Mouse (Mus musculus): ENCODE data around the gene Zc2hc1c. TPM values are rescaled to one million over a fixed set of nuclear protein-coding genes. Genes with fewer than 3 reads are reported as not detected.
A peak's percentile ranks its signal among the peaks of the same experiment; 100 is the strongest.

Zc2hc1c gene
- total RNA-seq, 2 experiments from 2014 or later = 1.2 to 1.3 TPM

- no peak for DNase-seq (ENCODE audit: low spot score in 2 of 2)
- peak overlapping the region; percentile 62 for H3K4me3 ChIP-seq
- no peak for TF ChIP-seq CTCF (conservative IDR thresholded peaks at IDR 0.05)
- H3K27ac ChIP-seq = no peak overlapping the region; the same call in 1 of the 2 replicates
These were observed 988 bp downstream of the Zc2hc1c start for GRCm38 (mm10) chr12:85289157-85290000.

DNA sequence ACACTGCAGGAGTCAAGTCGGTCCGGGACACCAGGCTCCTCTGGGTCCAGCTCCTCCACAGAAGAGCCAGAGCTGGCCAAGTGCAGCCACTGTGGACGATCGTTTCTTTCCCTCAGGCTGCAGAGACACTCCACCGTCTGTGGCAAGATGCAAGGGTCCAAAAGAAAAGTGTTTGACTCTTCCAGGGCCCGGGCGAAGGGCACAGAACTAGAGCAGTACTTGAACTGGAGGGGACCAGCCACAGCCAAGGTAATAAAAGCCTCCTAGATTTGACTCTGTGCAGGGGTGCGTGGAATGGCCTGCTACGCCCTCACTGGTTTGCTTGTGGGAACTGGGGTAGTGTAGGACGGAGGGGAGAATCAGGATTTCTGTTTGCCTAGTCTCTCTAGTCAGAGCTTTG, 2.2 kb downstream of the Zc2hc1c start:
- H3K4me3 ChIP-seq = no peak overlapping the region
- no peak overlapping the region for H3K27ac ChIP-seq
- TF ChIP-seq CTCF (conservative IDR thresholded peaks at IDR 0.05) = no peak
- DNase-seq (ENCODE audit: low spot score in 2 of 2) = no peak

GRCm38 (mm10) chr12:85291541-85291940, 3.1 kb downstream of the Zc2hc1c start:
- no peak overlapping the region for H3K4me3 ChIP-seq
- no peak overlapping the region for H3K27ac ChIP-seq
- TF ChIP-seq CTCF (conservative IDR thresholded peaks at IDR 0.05) = no peak
- no peak for DNase-seq (ENCODE audit: low spot score in 2 of 2)

GRCm38 (mm10) chr12:85292288-85292687, 3.9 kb downstream of the Zc2hc1c start:
- no peak for TF ChIP-seq CTCF (conservative IDR thresholded peaks at IDR 0.05)

DNA sequence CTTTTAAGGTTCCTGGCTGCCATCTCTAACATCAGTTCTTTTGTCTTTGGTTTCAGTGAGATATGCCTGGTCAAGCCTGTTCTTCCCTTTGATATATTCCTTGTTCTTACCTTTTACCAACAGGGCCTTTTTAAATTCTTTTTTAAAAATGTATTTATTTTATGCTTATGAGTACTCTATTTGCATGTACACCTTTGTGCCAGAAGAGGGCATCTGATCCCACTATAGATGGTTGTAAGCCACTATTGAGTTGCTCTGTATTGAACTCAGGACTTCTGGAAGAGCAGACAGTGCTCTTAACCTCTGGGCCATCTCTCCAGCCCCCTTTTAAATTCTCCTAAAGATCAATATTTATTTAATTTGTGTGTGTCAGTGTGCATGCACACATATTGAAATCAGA, 4.5 kb downstream of the Zc2hc1c start:
- no peak for DNase-seq (ENCODE audit: low spot score in 2 of 2)
- no peak overlapping the region for H3K27ac ChIP-seq
- TF ChIP-seq CTCF (conservative IDR thresholded peaks at IDR 0.05) = peak; percentile 53
- H3K4me3 ChIP-seq = no peak overlapping the region

More at GRCm38 (mm10) chr12:85292288-85292687, 3.9 kb downstream of the Zc2hc1c start:
- no peak for DNase-seq (ENCODE audit: low spot score in 2 of 2)
- no peak overlapping the region for H3K27ac ChIP-seq
- H3K4me3 ChIP-seq = no peak overlapping the region

DNA sequence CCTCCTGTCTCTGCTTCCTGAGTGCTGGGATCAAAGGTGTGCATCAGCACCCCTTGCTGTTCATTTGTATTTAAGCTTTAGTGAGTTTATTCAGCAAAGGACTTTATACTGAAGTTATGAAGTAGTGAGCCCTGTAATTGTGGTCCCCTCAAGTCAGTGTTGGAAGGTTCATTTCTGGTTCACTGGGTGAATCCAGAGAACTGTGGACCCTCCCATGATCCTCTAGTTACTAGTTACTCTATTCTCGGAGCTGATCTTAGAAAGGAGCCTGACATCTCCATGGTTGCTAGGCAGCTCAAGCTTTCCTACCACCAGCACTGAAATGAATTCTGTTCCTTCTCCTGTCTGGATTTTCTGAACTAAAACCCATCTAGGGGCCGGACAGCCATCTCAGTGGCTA, 7.1 kb downstream of the Zc2hc1c start:
- Histone ChIP-seq H3K4me3 (no peak overlapping the region), H3K27ac (no peak overlapping the region)
- no peak for DNase-seq (ENCODE audit: low spot score in 2 of 2)
- TF ChIP-seq CTCF (conservative IDR thresholded peaks at IDR 0.05) = no peak

DNA sequence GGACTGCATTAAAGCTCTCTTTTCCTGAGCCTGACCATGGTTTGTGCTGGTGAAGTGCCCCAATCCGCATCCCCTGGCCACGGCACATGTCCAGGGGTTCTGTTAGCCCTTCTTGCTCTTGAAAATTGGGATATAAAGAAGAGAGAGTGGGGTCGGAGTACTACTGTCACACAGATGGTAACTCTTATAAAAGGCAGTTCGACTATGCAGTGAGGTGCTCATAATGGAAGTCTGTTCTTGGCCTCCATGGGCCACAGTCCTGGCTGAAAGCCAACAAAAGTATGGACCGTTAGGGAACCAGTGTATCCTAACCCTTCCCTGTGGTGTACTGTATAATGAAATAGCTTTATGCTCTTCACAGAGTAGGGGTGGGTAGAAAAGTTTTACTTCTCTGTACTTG, 8.5 kb downstream of the Zc2hc1c start:
- H3K27ac ChIP-seq = no peak overlapping the region
- no peak for TF ChIP-seq CTCF (conservative IDR thresholded peaks at IDR 0.05)
- DNase-seq (ENCODE audit: low spot score in 2 of 2) = no peak

GRCm38 (mm10) chr12:85297345-85297997, 9.1 kb downstream of the Zc2hc1c start:
- Histone ChIP-seq H3K4me3 (no peak overlapping the region), H3K27ac (no peak overlapping the region)
- TF ChIP-seq CTCF (conservative IDR thresholded peaks at IDR 0.05) = no peak
- no peak for DNase-seq (ENCODE audit: low spot score in 2 of 2)

More for the DNA sequence above, 8.5 kb downstream of the Zc2hc1c start:
- no peak overlapping the region for H3K4me3 ChIP-seq

DNA sequence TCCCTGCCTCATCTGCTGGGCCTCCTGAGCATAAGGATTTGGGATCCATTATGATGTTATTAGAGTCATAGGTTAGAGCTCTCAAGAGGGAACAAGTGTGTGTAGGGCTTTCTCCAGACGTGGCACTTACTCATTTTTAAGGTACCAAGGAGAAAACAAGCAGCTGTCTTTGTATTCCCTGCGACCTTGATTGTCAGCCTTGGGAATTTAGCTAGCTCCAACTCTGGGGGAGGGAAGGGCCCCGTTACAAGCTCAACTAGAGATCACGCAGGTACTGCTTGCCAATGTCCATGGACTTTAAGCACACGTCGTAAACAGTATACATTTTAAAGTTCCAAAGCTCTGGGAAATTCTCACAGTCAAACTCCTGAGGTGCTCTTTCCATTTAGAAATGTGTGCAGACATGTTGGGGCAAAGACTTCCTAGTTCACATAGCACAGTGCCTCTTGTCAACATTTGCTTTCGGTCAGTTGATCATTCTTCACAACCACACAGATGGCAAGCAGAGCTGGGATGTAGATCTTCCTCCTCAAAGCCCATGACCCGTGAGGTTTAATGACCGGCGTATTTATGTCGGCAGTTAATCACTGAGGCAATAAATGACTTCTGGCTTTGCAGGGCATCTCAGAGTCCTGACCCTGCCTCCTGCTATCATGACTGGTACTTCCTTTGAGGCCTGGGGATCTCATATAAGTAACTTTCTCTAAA, 9.9 kb downstream of the Zc2hc1c start:
- no peak for TF ChIP-seq CTCF (conservative IDR thresholded peaks at IDR 0.05)
- DNase-seq (ENCODE audit: low spot score in 2 of 2) = no peak
- Histone ChIP-seq H3K4me3 (no peak overlapping the region), H3K27ac (no peak overlapping the region)

- no peak for DNase-seq (ENCODE audit: low spot score in 2 of 2)
- Histone ChIP-seq H3K27ac (no peak overlapping the region), H3K4me3 (no peak overlapping the region)
- TF ChIP-seq CTCF (conservative IDR thresholded peaks at IDR 0.05) = no peak
These were observed 10.4 kb downstream of the Zc2hc1c start for GRCm38 (mm10) chr12:85298835-85299180.

GRCm38 (mm10) chr12:85303256-85303655, 14.9 kb downstream of the Zc2hc1c start:
- H3K4me3 ChIP-seq = no peak overlapping the region
- no peak for TF ChIP-seq CTCF (conservative IDR thresholded peaks at IDR 0.05)
- no peak overlapping the region for H3K27ac ChIP-seq
- DNase-seq (ENCODE audit: low spot score in 2 of 2) = no peak

GRCm38 (mm10) chr12:85304725-85305124, 16.3 kb downstream of the Zc2hc1c start:
- H3K4me3 ChIP-seq = no peak overlapping the region
- no peak for DNase-seq (ENCODE audit: low spot score in 2 of 2)
- TF ChIP-seq CTCF (conservative IDR thresholded peaks at IDR 0.05) = no peak
- peak overlapping the region; percentile 78 for H3K27ac ChIP-seq

GRCm38 (mm10) chr12:85305247-85305892, 17.0 kb downstream of the Zc2hc1c start:
- TF ChIP-seq CTCF (conservative IDR thresholded peaks at IDR 0.05) = peak; percentile 99
- Histone ChIP-seq H3K4me3 (peak overlapping the region; percentile 35), H3K27ac (peak overlapping the region; percentile 78)
- DNase-seq (ENCODE audit: low spot score in 2 of 2) = peak; percentile 79 to 88
